Mouse (Mus musculus) adrenal gland, adult 18-20 months (tissue): ENCODE data around the gene Wdr6. TPM values are rescaled to one million over a fixed set of nuclear protein-coding genes. Genes with fewer than 3 reads are reported as not detected.

ENCODE experiments used
- DNase-seq, 2 experiments: peaks; one replicate each; pipeline ENCODE4 v3.0.0; 2021 to 2022; ENCODE audit warnings: low spot score in 2 of 2
- total RNA-seq, 2 experiments: library from RNA; stranded (reverse); gene quantifications; 1 replicate in 1 of 2; 2 replicates in 1 of 2; pipeline ENCODE4 v1.2.3; 2021

The Wdr6 gene
- total RNA-seq, 2 experiments from 2014 or later: 93.9 to 96.2 TPM

DNA sequence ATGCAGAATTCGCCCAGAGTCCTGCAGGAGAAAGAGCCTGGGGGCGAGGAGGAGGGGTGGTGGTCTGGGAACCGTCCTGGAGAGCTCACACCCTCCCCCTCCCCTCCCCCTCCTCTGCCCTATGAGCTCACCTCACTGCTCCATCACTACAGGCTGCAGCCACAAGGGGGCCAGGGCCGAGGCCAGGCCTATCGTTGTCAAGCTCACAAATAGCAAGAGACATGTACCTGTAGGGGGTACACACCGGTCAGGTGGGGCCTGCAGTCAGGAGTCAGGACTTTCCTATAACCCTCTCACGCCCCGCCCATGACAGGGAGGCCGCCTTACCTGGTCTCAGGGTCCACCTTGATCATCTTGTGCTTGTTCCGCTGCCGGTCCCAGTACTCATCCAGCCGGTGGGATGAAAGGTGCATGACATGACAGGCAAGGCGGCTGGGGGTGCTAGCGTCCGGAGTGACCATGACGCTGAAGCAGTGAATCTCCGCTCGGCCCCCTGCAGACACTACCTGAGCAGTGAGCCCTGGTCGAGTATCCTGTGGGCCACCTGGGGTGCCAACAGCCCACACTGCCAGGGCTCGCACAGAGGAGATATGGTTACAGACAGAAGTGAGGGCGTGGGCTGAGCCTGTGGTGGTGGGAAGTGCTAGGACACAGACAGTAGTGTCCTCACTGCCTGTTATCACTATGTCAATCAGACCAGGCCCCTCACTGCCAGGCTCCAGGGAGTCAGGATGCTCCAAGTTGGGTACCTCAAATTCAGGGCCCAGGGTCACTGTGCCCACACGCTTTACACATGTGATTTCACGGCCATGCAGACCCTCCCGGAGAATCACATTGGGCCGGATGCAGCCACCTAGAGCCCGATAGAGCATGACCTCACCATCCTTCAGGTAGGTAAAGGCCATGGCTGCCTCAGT is 4.5 kb downstream of the Wdr6 start:
- DNase-seq: peak; percentile 32 to 52

DNA sequence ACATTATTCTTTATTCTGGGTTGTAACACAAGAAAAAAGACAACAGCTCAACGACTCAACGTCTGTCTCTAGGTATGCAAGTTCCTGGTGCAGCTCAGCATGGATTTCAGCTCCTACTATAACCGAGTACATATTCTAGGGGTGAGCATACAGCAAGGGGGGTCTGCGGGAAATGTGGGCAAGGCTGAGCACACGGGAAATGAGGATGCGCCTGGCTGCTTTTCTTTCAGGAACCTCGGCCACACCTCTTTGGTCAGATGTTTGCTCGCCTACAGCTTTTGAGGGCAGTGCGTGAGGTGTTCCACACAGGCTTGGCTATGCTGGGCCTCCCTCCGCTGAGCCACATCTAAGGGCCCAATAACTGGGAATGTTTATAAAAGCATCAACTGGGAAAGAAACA is 6.2 kb downstream of the Wdr6 start:
- no peak for DNase-seq

DNA sequence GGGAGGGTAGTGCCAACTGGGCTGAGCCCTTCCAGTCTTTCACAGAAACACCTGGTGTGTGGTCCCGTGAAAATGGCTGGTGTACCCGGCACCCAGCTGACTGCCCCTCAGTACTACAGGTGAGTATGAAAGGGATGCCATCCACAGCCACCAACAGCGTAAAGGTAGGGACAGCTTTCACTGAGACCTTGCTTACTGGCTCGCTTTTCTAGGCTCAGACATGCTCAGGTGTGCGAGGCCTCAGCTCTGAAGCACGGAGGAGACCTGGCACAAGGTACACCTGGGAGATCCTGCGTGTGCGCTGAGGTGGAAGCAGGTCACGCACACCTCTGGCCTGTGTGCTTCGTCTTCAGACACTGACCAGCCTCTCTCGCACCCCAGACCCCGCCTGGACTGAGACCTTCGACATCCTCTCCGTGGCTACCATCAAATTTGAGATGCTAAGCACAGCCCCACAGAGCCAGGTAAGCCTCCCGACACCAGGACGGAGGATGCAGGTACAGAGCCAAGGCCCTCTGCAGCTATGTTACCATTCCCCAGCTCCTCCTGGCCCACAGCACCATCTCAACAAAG is 7.1 kb downstream of the Wdr6 start:
- no peak for DNase-seq

DNA sequence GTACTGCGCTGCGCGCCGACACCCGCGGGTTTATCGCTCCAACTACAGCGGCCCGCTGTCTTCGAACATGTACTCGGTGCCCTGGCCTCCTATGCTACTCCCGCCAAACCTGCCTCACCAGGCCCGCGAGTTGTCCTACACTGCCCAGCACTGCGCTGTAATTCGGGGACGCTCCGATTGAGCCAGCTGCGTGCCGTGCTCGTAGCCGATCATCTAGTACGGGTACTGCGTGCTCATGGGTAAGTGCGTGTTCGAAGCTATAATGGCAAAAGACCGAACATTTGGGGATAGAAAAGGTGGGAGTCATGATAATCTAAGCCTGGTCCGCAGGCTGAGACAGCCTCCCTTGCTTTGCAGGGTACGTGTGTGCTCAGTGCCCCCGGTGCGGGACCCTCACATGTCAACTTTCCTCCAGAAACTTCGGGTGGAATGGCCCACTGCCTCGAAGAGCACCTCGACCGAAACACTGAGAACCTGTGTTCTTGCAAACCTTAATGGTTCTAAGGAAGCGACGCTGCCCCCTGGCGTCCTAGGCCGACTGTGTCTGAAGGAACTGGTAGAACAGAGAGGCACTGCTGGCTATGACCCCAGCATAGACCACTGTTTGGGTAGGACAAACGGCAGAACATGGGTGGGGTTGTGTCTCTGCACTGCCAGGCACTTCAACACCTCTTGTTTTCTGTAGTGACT is 8.2 kb downstream of the Wdr6 start:
- peak; percentile 75 to 78 for DNase-seq

DNA sequence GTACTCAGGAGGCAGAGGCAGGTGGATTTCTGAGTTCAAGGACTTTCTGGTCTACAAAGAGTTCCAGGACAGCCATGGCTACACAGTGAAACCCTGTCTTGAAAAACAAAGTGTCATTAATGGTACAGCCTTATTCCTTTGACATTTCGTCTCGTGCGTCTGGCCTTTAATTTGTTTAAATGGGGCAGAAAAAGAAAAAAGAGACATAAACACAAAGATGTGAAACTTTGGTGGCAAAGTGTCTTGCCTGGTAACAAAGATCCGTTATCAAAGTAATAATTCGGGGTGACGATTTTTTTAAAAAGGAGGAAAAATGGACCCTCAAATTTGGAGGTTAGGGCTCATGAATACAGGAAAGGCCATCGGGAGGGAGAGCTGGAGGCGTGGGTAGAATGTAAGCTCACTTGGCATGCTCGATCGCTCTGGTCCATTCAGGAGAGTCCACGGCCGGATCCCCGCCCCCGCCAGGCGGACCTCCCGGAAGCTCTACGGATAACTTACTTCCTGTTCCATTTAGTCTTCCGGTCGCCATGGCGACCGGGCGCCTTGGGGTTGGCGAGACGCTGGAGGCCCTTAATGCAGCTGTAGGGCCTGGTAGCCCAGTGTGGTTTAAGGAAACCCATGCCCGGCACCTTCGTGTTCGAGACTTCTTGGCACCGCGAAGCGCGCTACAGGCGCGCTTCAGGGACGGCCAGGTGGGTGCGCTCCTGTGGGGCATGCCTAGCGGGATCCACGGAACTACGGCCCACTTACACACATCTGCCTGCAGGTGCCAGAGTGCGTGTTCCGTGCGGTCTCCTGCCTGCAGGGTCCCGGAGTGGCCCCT is 8.9 kb downstream of the Wdr6 start, which contains the start of gene Dalrd3:
Gene Dalrd3, plus strand, starts transcription at position 506 of the 826 bp plus-strand sequence.
- peak; percentile 75 to 77 for DNase-seq

DNA sequence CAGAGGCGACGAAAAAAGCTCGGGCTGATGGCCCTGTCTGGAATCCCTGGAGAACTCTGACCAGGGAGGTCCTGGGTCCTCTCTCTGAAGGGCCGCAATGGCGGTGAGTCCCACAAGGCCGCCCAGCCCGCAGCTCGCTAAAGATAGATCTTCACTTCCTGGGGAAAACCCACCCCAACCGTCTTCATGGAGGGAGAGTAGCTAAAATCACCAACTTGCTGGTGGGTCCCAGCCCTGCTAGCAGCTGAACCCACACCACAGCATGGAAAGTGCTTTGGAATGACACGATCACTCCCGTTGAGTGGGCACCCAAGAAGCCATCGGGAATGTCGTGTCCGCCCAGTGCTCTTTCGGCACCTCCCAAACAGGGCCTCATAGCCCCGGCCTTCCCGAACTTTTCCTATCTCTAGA is 10.0 kb downstream of the Wdr6 start:
- peak in 1 of 2 experiments; percentile 25 for DNase-seq

DNA sequence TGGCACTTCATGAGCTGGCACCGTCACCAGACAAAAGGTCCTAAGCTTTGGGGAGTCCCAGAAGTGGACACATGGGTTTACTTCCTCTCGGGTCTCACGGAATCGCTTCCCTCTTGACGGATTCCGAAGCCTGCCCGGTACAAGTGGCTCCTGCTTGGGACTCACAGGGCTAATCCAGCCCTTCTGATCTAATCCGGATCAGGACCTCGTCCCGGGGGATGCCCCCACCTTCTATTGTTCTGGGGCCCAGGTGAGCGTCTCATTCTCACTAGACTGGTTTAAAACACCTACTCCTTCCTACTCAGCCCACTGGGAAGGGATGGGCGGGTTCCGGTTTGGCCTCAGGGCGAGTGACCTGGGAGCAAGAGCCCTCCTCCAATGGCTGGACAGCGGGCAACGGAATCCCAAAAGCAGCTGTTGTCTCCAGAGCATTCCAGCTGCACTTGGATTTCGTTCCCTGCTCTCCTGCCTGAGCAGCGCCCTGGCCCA is 10.6 kb downstream of the Wdr6 start:
- DNase-seq: peak in 1 of 2 experiments; percentile 34

DNA sequence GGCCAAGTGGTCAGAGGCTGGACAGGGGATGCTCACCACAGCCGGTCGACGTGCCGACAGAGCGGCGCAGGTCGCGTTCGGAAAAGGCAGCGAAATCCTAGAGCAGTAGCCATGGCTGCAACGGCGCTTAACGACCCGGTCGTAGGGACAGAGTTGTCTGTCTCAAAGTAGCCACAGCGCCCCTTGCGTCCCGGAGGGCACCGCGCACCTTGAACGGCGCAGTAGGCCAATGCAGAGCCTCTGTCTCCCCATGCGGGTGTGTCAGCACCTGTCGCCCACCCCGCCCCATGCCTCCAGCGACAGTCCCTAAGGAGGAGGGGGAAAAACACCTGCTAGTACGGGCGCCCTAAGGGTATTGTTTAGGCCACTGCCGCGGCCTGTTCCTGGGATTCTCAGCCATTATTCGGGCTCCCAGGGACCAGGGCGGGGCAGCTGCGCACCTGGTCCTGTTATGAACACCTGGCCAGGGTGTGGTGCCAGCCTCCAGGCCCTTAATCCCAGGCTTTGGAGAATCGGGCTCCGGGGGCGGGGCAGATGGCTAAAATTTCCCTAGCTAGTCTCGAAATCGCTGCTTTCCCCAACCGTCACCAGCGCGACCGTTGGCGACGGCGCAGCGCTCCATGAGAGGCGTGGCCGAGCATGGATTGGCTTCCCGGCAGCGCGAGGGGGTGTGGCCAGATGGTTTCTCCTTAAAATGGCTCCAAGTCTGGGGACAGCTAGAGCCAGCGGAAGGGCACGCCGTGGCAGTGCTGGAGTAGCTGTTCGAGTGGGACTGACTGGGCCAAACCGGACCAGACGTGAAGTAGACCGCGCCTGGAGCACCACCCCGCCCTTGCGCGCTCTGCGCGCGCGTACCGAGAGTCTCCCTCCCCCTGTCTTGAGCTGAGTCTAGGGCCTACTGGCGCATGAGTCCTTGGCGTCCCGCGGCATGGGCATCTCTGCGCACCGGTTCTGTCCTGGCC is 11.4 kb downstream of the Wdr6 start, which contains the start of gene Ndufaf3:
Gene Ndufaf3, minus strand, starts transcription at position 620 of the 962 bp plus-strand sequence.
- DNase-seq: peak; percentile 95 to 98

DNA sequence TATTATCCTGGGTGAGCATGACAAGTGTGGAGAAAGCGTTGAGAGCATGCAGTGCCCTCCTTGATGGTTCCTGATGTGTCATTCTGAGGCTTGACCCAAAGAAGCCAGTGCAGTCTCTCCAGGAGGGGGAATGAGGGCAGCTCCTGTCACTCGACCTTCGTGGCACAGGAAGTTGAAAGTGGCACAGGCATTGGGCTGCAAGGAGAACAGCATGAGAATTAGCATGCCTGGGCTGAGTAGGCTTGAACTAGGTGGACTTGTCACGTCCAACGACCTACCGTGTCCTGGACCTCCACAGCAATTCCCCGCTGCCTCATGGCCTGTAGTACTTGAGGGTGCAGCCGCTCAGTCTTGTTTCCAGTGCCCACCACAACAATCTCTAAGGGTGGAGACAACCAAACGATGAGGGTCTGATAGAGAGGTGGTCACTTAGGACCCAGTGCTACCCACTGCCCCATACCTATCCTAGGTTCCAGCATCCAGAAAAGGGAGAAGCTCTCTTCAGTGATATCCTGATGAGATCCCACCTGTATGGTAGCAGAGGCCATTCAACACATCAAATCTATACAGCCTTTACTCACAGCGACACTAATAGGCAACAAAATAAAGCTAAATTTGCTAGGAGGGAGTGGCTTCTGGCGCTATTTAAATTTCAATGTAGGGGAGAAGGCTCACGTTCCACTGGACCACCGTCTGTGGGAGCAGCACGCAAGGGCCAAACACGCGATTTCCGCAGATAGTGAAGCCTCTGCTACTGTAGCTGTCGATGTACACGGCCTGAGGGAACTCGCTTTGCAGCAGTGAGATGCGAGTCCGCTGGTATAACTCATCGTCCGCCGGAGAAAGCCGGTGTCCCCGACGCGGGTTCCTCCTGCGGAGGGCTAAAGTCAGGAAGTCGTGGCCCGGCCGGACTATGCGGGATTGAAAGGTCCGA is 12.4 kb downstream of the Wdr6 start:
- DNase-seq: no peak

DNA sequence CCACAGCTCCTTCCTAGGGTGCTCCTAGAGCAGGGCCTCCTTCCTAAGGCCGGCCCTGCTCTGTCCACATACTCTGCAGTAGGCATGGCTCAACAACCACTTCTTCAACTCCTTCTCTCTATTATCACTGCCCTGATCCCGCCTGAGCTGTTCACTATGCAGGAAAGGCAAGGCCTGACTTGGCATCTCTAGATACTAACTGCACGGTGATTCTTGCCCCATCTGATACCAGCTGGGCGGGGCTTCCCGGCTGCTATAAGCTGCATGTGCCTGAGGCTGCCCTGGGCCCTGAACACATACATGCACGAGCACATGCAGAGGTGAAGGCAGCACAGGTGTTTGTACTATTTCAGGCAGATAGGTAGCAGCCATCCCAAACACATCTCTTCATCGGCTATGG is 14.4 kb downstream of the Wdr6 start:
- no peak for DNase-seq

DNA sequence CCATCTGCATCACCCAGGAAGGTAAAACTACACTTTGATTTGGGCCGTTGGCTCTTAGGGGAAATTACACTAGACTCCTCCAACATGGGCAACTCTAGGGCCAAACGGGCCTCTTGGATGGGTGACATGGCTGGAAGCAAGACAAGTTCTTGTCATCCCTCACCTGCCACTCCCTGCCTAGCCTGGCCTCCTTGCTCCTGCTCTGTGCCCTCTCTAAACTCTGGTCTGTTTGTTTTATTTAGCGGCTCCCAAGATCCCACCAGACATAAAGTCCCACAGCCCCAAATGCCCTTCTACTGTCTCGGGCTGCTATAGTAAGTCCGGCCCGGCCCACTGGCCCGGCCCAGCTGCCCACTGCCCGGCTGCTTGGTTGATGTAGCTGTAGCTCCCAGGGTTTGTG is 14.9 kb downstream of the Wdr6 start:
- no peak for DNase-seq

DNA sequence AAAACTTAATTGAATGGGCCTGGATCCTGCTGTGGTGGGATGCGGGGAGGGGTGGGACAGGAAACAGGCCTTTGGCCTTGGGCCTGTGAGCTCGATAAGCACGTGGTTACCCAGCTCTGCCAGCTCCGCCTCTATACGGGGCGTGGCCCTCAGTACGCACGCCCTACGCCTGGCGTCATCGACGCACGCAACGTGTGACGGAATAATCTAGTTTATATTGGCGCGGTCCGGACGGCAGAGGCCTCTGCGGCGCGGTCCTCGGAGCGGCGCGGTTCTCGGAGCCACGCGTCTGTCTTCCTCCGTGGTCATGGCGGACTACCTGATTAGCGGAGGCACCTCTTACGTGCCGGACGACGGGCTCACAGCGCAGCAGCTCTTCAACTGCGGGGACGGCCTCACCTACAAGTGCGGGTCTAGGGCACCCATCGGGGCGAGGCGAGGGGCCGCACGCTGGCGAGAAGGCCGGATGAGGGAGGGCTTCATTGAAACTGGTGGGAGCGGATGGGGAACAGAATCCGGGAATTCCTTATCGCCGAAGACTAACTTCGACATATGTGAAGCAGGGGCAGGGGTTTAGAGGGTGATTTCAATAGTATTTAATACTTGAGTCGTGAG is 18.2 kb downstream of the Wdr6 start, which contains the start of gene Impdh2:
Gene Impdh2, plus strand, starts transcription at position 60 of the 615 bp plus-strand sequence.
- peak; percentile 93 for DNase-seq

DNA sequence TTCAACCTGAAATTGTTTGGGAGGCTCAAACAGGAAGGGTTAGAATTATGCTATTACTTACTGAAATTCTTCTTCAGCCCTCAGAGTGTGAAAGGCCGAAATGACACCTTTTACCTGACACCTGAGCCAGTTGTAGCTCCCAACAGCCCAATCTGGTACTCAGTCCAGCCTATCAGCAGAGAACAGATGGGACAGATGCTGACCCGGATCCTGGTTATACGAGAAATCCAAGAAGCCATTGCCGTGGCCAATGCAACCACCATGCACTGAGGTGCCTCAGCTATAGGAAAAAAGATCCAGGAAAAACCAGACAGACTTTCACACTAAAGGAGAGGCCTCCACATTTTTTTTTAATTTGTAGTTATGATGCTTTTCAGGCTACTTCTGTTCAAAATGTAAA is 19.4 kb downstream of the Wdr6 start:
- no peak for DNase-seq

DNA sequence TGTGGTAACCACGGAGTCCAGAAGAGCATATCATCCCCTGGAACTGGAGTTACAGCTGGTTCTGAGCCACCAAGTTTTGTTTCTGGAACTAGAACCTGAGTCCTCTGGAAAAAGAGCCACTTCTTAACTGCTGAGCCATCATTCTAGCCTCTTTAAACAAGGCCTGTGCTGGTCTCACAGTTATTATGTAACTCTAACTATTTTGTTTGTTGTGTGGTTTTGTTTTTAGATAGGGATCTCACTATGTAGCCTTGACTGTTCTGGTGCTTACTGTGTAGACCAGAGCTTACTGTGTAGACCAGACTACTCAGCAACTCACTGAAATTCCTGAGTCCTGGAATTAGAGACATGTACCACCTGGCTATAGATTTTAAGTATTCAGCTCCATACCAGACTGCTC is 31.7 kb downstream of the Wdr6 start:
- no peak for DNase-seq

DNA sequence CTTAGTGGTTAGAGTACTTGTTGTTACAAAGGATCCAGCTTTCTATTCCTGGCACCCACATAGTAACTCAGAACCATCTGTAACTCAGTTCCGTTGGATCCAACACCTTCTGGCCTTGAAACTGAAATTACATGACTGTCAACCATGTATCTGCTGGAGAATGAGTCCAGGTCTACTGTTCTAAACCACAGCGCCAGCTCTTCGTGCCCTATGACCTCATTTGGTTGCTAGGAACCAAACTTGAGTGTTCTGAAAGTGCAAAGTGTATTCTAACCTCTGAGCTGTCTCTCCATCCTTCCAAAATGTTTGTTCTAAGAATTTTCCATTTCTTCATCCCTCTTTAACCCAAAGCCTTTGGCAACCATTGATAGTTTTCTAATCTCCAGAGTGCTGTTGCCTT is 32.6 kb downstream of the Wdr6 start:
- DNase-seq: no peak

DNA sequence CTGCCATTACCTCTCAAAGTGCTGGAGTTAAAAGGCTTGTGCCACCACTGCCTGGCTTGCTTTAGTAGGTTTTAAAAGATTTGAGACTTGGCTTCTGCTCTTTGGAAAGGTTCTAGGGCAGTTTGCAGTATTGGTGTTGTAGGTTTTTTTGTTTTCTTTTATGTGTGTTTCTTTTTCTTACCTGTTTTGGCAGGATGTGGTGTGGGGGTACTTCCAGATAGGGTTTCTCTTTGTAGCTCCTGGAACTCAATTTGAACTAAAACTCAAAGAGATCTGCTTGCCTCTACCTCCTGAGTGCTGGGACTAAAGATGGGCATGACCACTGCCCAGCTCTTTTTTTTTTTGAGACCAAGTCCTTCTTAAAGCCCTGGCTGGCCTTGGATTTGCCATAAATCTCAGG is 37.7 kb downstream of the Wdr6 start:
- DNase-seq: no peak

DNA sequence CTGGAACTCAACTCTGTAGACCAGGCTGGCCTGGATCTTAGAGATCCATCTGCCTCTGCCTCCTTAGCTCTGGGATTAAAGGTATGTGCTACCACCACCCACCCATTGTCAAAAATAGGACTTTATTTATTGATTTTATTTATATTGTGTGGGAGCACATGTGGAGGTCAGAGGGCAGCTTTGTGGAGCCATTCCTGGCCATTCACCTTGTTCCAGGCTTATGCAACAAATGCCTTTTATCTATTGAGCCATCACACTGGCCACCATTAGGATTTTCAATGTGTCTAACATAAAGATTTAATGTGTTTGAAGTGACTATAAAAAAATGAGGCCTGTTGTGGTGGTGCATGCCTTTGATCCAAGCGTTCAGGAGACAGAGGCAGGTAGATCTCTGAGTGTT is 47.0 kb downstream of the Wdr6 start:
- DNase-seq: no peak

DNA sequence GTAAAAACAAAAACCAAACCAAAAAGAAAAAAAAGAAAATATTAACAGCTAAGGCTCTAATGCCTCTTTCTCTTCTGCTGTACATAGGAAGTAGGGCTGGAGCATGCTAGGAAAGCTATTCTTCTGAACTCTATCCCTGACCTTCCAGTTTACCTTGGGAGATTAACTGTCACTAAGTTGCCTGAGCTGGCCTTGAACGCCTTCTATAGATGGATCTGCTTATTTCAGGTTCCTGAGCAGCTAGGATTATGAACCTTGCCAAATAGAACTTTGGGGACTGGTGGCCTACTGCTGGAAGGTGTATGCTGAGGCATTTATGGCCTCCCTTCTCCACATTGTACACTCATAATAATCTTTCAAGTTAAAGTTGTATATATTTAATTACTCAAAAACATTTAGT is 47.6 kb downstream of the Wdr6 start:
- DNase-seq: no peak
